Comparison of ENCODE assay signal across 21 mouse cellular contexts in the genomic region with DNA sequence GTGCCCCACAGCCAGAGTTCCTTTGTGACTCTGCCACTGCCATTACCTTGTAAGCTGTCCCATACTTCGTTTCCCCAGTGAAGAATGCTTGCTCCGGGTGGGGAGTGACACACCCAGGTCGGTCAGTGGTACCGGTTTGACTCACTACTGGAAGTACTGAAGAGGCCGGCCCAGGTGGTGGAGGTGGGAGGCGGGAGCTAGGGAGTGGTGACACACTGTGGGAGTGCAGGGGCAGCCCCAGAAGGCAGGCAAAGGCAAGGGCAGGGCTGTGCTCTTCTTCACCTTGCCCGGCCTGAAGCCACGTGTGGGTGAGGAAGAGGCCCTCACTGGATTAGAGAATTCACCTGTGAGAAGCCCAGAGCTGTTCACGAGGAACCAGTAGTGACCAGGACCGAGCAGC. TPM values are rescaled to one million over a fixed set of nuclear protein-coding genes. Genes with fewer than 3 reads are reported as not detected.
DNase-seq lines count a peak whose midpoint lies in the region; ATAC-seq lines count a peak whose summit lies in the region.
"Had no signal": no experiment of that assay in that cellular context is flagged by ENCODE, and none has a peak within 500 bp of the region (broad histone marks: within the 10 kb centered on the region; RNA-seq: fewer than 3 reads in every experiment).

No protein-coding gene starts in this region.

- DNase-seq in forebrain, embryonic 11.5 days (ENCODE audit: low spot score) = peak; percentile 53
- peak; percentile 35 for DNase-seq in A20 (ENCODE audit: low read depth, low spot score)
- peak; percentile 33 for DNase-seq in urinary bladder, adult 2 months (ENCODE audit: low spot score)
- DNase-seq in frontal cortex, postnatal 14 days (ENCODE audit: low spot score in 2 of 2) = no peak
- no peak for DNase-seq in spleen, postnatal 10 days (ENCODE audit: low spot score in 2 of 2)
- no peak for DNase-seq in left cerebral cortex, postnatal 36 days (ENCODE audit: low spot score in 2 of 2)
- DNase-seq: adrenal gland, postnatal 10 days; cerebellum, adult 9-11 months; gastrocnemius, postnatal 14 days; heart, postnatal 4 days; kidney, postnatal 36 days; lung, postnatal 10 days; thymus, postnatal 4 days had no signal

- no peak overlapping the region for H3K27ac ChIP-seq in forebrain, embryonic 11.5 days (ENCODE audit: low read depth, low read length)
- no peak overlapping the region for H3K27ac ChIP-seq in forebrain, embryonic 16.5 days (ENCODE audit: low read length)
- no peak overlapping the region for H3K27ac ChIP-seq in intestine, embryonic 15.5 days
- H3K27ac ChIP-seq: forebrain, embryonic 13.5 days; heart, embryonic 15.5 days; liver, embryonic 14.5 days; midbrain, embryonic 15.5 days had no signal

- no peaks in the 10 kb centered on the region for H3K27me3 ChIP-seq in forebrain, embryonic 11.5 days (ENCODE audit: control insufficient read depth, insufficient read depth, low read length)
- no peaks in the 10 kb centered on the region for H3K27me3 ChIP-seq in forebrain, embryonic 16.5 days (replicated peaks; ENCODE audit: control insufficient read depth, insufficient read depth, low read length)
- H3K27me3 ChIP-seq in intestine, embryonic 15.5 days (replicated peaks) = no peaks in the 10 kb centered on the region
- H3K27me3 ChIP-seq: midbrain, embryonic 15.5 days; Patski had no signal

- H3K4me1 ChIP-seq in forebrain, embryonic 11.5 days (replicated peaks; ENCODE audit: control insufficient read depth, insufficient read depth, low read length) = peaks cover 3% of the 10 kb centered on the region; the same call in 1 of the 2 replicates
- peaks cover 5% of the 10 kb centered on the region; the same call in 1 of the 2 replicates for H3K4me1 ChIP-seq in forebrain, embryonic 16.5 days (replicated peaks; ENCODE audit: control insufficient read depth, insufficient read depth, low read length)
- peaks cover 9% of the 10 kb centered on the region; the same call in 1 of the 2 replicates for H3K4me1 ChIP-seq in intestine, embryonic 15.5 days (replicated peaks)
- H3K4me1 ChIP-seq: heart, embryonic 15.5 days had no signal

- no peak overlapping the region for H3K4me3 ChIP-seq in forebrain, embryonic 11.5 days (ENCODE audit: low read depth, low read length)
- H3K4me3 ChIP-seq in forebrain, embryonic 16.5 days (replicated peaks; ENCODE audit: low read length) = no peak overlapping the region
- H3K4me3 ChIP-seq in intestine, embryonic 15.5 days (replicated peaks) = no peak overlapping the region
- H3K4me3 ChIP-seq: forebrain, embryonic 13.5 days; heart, embryonic 15.5 days; midbrain, embryonic 15.5 days had no signal

- intact Hi-C loops in left cerebral cortex, postnatal 36 days (cut with DNase I) = loop anchor here (5.0 kb wide), 1 partner anchor 738 kb away; no protein-coding TSS in a partner anchor

- H3K9me3 ChIP-seq in forebrain, embryonic 11.5 days (ENCODE audit: control insufficient read depth, low read length) = no peaks in the 10 kb centered on the region
- H3K9me3 ChIP-seq in forebrain, embryonic 16.5 days (ENCODE audit: control insufficient read depth, low read length) = no peaks in the 10 kb centered on the region
- no peaks in the 10 kb centered on the region for H3K9me3 ChIP-seq in intestine, embryonic 15.5 days
- H3K9me3 ChIP-seq: forebrain, embryonic 13.5 days; heart, embryonic 15.5 days; midbrain, embryonic 15.5 days had no signal

- H3K9ac ChIP-seq in forebrain, embryonic 11.5 days (ENCODE audit: low read length) = no peak overlapping the region
- H3K9ac ChIP-seq in forebrain, embryonic 16.5 days (replicated peaks; ENCODE audit: low read depth, low read length) = no peak overlapping the region
- H3K9ac ChIP-seq in intestine, embryonic 15.5 days = no peak overlapping the region
- H3K9ac ChIP-seq: forebrain, embryonic 13.5 days; heart, embryonic 15.5 days; liver, embryonic 14.5 days; midbrain, embryonic 15.5 days had no signal

- WGBS in forebrain, embryonic 11.5 days = 56% methylated on average over 10 of the region's 10 CpGs
- WGBS in forebrain, embryonic 16.5 days = 55% methylated on average over 10 of the region's 10 CpGs
- WGBS in intestine, embryonic 15.5 days = 30% methylated on average over 10 of the region's 10 CpGs

- no peak for ATAC-seq in forebrain, embryonic 11.5 days (replicated peaks; ENCODE audit: low FRiP score)
- ATAC-seq in forebrain, embryonic 16.5 days = no peak
- peak; percentile 79 for ATAC-seq in intestine, embryonic 15.5 days
- ATAC-seq: activated CD4-positive, CD25-positive, alpha-beta regulatory T cell, adult 4 months; forebrain, embryonic 13.5 days; midbrain, embryonic 15.5 days; Patski had no signal

- H3K36me3 ChIP-seq in forebrain, embryonic 11.5 days (ENCODE audit: control insufficient read depth, insufficient read depth, low read length) = no peaks in the 10 kb centered on the region
- no peaks in the 10 kb centered on the region for H3K36me3 ChIP-seq in forebrain, embryonic 16.5 days (ENCODE audit: control insufficient read depth, insufficient read depth)
- H3K36me3 ChIP-seq in intestine, embryonic 15.5 days = no peaks in the 10 kb centered on the region
- H3K36me3 ChIP-seq: heart, embryonic 15.5 days; midbrain, embryonic 15.5 days had no signal

- H3K4me2 ChIP-seq in forebrain, embryonic 11.5 days (ENCODE audit: low read depth, low read length, severe bottlenecking) = no peak overlapping the region
- H3K4me2 ChIP-seq in forebrain, embryonic 16.5 days (ENCODE audit: low read length) = no peak overlapping the region
- H3K4me2 ChIP-seq in intestine, embryonic 15.5 days (replicated peaks) = no peak overlapping the region
- H3K4me2 ChIP-seq: forebrain, embryonic 13.5 days; heart, embryonic 15.5 days; midbrain, embryonic 15.5 days had no signal

RNA-seq across cellular contexts. Expression of gene Ppp4r2, which starts 46.2 kb away (rescaled TPM):
- 37.6 and 40.3 TPM in 2 replicates for polyA plus RNA-seq in forebrain, embryonic 11.5 days (2014; fragmentation: Nextera tagmentation; extraction: Ambion mirVana)
- 22.6 and 23.9 TPM in 2 replicates for polyA plus RNA-seq in forebrain, embryonic 16.5 days (2015; fragmentation: Nextera tagmentation; extraction: Ambion mirVana)
- polyA plus RNA-seq in intestine, embryonic 15.5 days (2015; fragmentation: Nextera tagmentation; extraction: Ambion mirVana) = 14.6 and 17.2 TPM in 2 replicates
- polyA plus RNA-seq in urinary bladder, adult 2 months (2012; rRNA removed) = 36.9 and 37.3 TPM in 2 replicates
- total RNA-seq in left cerebral cortex, postnatal 36 days (2021) = 10 to 100 TPM; 62.6 to 70.0 TPM

Comparison
In these comparisons a context has a peak if more than half of its experiments do, and no peak if none do; other contexts are left out.
1. DNase-seq: peak in forebrain, embryonic 11.5 days (single experiment), A20 (single experiment) and urinary bladder, adult 2 months (single experiment); none in frontal cortex, postnatal 14 days (0 of 2), spleen, postnatal 10 days (0 of 2) and left cerebral cortex, postnatal 36 days (0 of 2).